In the genomic region with DNA sequence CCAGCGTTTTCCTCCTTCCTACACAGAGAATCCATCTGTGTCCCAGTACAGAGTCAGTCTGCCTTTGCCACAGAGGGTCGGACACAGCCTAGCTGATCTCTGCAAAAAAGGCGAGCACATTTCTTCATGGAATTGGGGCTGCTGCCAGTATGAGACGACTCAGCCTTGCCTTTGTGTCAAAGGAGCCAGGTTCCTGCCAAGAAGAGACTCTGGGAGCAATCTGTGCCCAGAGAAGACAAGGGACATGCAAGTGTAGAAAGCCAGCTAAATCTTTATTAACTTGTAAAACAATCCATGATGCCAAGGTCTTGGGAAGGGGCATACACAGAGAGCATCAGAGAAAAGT, we compare ENCODE assay signal across 21 mouse cellular contexts. TPM values are rescaled to one million over a fixed set of nuclear protein-coding genes. Genes with fewer than 3 reads are reported as not detected.
DNase-seq lines count a peak whose midpoint lies in the region; ATAC-seq and TF ChIP-seq lines count a peak whose summit lies in the region.
"Had no signal": no experiment of that assay in that cellular context is flagged by ENCODE, and none has a peak within 500 bp of the region (broad histone marks: within the 10 kb centered on the region; RNA-seq: fewer than 3 reads in every experiment).

No protein-coding gene starts in this region.

- H3K4me1 ChIP-seq in hindbrain, postnatal 0 days (ENCODE audit: insufficient read depth, low read length) = no peaks in the 10 kb centered on the region
- H3K4me1 ChIP-seq in hindbrain, embryonic 16.5 days (ENCODE audit: control insufficient read depth, insufficient read depth, low read depth, low read length) = no peaks in the 10 kb centered on the region
- H3K4me1 ChIP-seq: embryonic facial prominence, embryonic 15.5 days; limb, embryonic 15.5 days had no signal

- peak; percentile 45 to 65 for DNase-seq in cerebellum, postnatal 10 days
- no peak for DNase-seq in cerebellum, adult 9-10 months
- DNase-seq in hindbrain, postnatal 0 days (ENCODE audit: low spot score) = peak; percentile 57
- DNase-seq in 3T3-L1 (ENCODE audit: low read depth, low spot score) = peak; percentile 73
- peak; percentile 38 for DNase-seq in brain, embryonic 14.5 days (ENCODE audit: low read depth)
- no peak for DNase-seq in urinary bladder, postnatal 14 days (ENCODE audit: low spot score)
- DNase-seq: adrenal gland, postnatal 36 days; cerebellum, adult 2 months; gastrocnemius, postnatal 36 days; kidney, adult 18-20 months; layer of hippocampus, adult 9-11 months; lung, embryonic 14.5 days; lung, postnatal 4 days; thymus, adult 2 months; thymus, postnatal 4 days had no signal

- H3K36me3 ChIP-seq in hindbrain, postnatal 0 days (ENCODE audit: insufficient read depth, low read length) = no peaks in the 10 kb centered on the region
- no peaks in the 10 kb centered on the region for H3K36me3 ChIP-seq in hindbrain, embryonic 16.5 days (ENCODE audit: control insufficient read depth, insufficient read depth, low read length)
- H3K36me3 ChIP-seq: embryonic facial prominence, embryonic 15.5 days; limb, embryonic 15.5 days had no signal

- TF ChIP-seq CTCF in hindbrain, postnatal 0 days (IDR thresholded peaks at IDR 0.05; ENCODE audit: low read depth) = no peak
- TF ChIP-seq CTCF in brain, embryonic 14.5 days (IDR thresholded peaks at IDR 0.05; ENCODE audit: borderline replicate concordance, extremely low read depth, insufficient read depth, insufficient read length) = no peak

- no peak overlapping the region for H3K27ac ChIP-seq in hindbrain, postnatal 0 days
- H3K27ac ChIP-seq in hindbrain, embryonic 16.5 days (ENCODE audit: low read depth, low read length) = no peak overlapping the region
- H3K27ac ChIP-seq: embryonic facial prominence, embryonic 15.5 days; limb, embryonic 15.5 days; liver, embryonic 14.5 days had no signal

- WGBS in hindbrain, postnatal 0 days = 45% methylated on average over 4 of the region's 4 CpGs
- 62% methylated on average over 4 of the region's 4 CpGs for WGBS in hindbrain, embryonic 16.5 days

- no peak for TF ChIP-seq POLR2A in brain, embryonic 14.5 days (IDR thresholded peaks at IDR 0.05; ENCODE audit: borderline replicate concordance, extremely low read depth, insufficient read depth, insufficient read length, poor library complexity, severe bottlenecking)

- H3K4me2 ChIP-seq in hindbrain, postnatal 0 days (ENCODE audit: low read depth, low read length) = no peak overlapping the region
- no peak overlapping the region for H3K4me2 ChIP-seq in hindbrain, embryonic 16.5 days (ENCODE audit: low read length)
- H3K4me2 ChIP-seq: embryonic facial prominence, embryonic 15.5 days; limb, embryonic 15.5 days; lung, embryonic 14.5 days had no signal

- no peak overlapping the region for H3K9ac ChIP-seq in hindbrain, postnatal 0 days (replicated peaks; ENCODE audit: low read length)
- H3K9ac ChIP-seq in hindbrain, embryonic 16.5 days (ENCODE audit: low read depth, low read length) = no peak overlapping the region
- H3K9ac ChIP-seq: embryonic facial prominence, embryonic 15.5 days; limb, embryonic 15.5 days; liver, embryonic 14.5 days; lung, embryonic 14.5 days had no signal

- H3K4me3 ChIP-seq in hindbrain, postnatal 0 days (ENCODE audit: low read length) = no peak overlapping the region
- H3K4me3 ChIP-seq in hindbrain, embryonic 16.5 days (ENCODE audit: low read length) = no peak overlapping the region
- H3K4me3 ChIP-seq: embryonic facial prominence, embryonic 15.5 days; limb, embryonic 15.5 days had no signal

- H3K9me3 ChIP-seq in hindbrain, postnatal 0 days (ENCODE audit: low read length) = no peaks in the 10 kb centered on the region
- H3K9me3 ChIP-seq in hindbrain, embryonic 16.5 days (ENCODE audit: control insufficient read depth, low read length) = no peaks in the 10 kb centered on the region
- H3K9me3 ChIP-seq: embryonic facial prominence, embryonic 15.5 days; limb, embryonic 15.5 days had no signal

- H3K27me3 ChIP-seq in hindbrain, postnatal 0 days (ENCODE audit: insufficient read depth, low read length) = no peaks in the 10 kb centered on the region
- no peaks in the 10 kb centered on the region for H3K27me3 ChIP-seq in hindbrain, embryonic 16.5 days (replicated peaks; ENCODE audit: control insufficient read depth, insufficient read depth, low read length)
- H3K27me3 ChIP-seq: embryonic facial prominence, embryonic 15.5 days had no signal

- peak; percentile 56; the same call in 1 of the 2 replicates for ATAC-seq in hindbrain, postnatal 0 days
- ATAC-seq in hindbrain, embryonic 16.5 days = no peak
- ATAC-seq: forebrain, embryonic 16.5 days; midbrain, embryonic 16.5 days had no signal

RNA-seq across cellular contexts. Expression of a gene that starts 54.9 kb away (rescaled TPM):
- 14.3 and 16.6 TPM in 2 replicates for total RNA-seq in hindbrain, postnatal 0 days (2014; rRNA removed)
- polyA plus RNA-seq in hindbrain, postnatal 0 days (2015; fragmentation: Nextera tagmentation; extraction: Ambion mirVana) = 7.9 and 8.8 TPM in 2 replicates
- 6.9 and 7.5 TPM in 2 replicates for polyA plus RNA-seq in hindbrain, embryonic 16.5 days (2015; fragmentation: Nextera tagmentation; extraction: Ambion mirVana)
- polyA plus RNA-seq in brain, embryonic 14.5 days (2012; rRNA removed) = 2.4 and 3.6 TPM in 2 replicates

Comparison
In these comparisons a context has a peak if more than half of its experiments do, and no peak if none do; other contexts are left out.
1. DNase-seq: peak in cerebellum, postnatal 10 days (2 of 2), hindbrain, postnatal 0 days (single experiment), 3T3-L1 (single experiment) and brain, embryonic 14.5 days (single experiment); none in cerebellum, adult 9-10 months (single experiment) and urinary bladder, postnatal 14 days (single experiment).